Mouse (Mus musculus) spleen, adult 2 months (tissue): ENCODE measurements around the gene Fam178b.

Experiments
- CTCF ChIP-seq: fragments of 200-500 bp; IDR thresholded peaks from 2 replicates; pipeline ENCODE4 v1.5.1; 2011; ENCODE audit warnings: mild to moderate bottlenecking, inconsistent platforms; ENCODE audit not compliant: insufficient read depth, insufficient read length, insufficient replicate concordance; ENCODE audit errors: extremely low read depth
- POLR2A ChIP-seq: fragments of 200-500 bp; IDR thresholded peaks from 2 replicates; pipeline ENCODE4 v1.6.1; 2011; ENCODE audit warnings: low read depth, low read length, inconsistent platforms

DNA sequence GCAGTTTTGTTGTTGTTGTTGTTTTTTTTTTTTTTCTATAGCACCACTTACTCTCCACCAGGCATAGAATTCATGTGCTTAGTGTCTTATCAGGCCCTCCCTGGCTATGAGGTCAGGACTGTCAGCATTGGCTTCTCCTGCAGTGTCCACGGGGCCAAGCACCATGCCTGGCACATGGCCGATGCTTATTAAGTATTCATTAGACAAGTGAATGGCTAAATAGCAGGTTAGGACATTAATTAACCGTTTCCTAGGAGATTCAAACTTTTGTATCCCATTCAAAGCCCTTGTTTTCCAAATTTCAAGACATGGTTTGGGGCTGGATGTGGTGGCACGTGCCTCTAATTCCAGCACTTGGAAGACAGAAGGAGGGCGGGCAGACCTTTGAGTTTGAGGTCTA is 101.7 kb downstream of the Fam178b start:
- TF ChIP-seq POLR2A (no peak), CTCF (no peak)
